Mouse (Mus musculus) brain, adult 2 months (tissue): ENCODE results near the gene Scgb1b19.
"Not testable (repeated sequence)": the region's sequence is repeated elsewhere in the genome, so short reads cannot be mapped to it uniquely, and the experiment has no call there.

Experiments
- DNase-seq: peaks from one replicate; pipeline ENCODE4 v3.0.0; 2011; ENCODE audit warnings: low read depth, low spot score

Scgb1b19 gene

GRCm38 (mm10) chr7:33286991-33287390 lies at the start of gene Scgb1b19:
Gene Scgb1b19, plus strand, starts transcription at chr7:33287291.
- not testable (repeated sequence) for DNase-seq

DNA sequence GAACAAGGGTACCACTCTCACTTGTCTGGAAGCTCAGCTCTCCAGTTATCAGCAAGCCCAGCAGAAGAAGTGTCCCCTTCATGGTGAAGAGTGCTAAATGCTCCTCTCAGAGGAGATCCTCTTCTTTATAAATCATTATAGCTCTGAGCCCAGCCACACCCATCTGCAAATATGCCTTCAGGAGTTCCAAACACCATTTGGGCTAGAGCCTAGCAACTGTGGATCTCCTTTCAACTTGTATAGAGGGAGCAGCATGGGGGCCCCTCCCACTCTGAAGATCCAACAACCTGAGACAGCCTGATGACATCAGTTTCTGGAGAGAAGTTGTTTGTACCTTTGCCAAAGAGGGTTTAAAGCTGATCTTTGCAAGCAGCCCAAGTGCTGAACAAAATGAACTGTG lies 6.9 kb upstream of the Scgb1b19 start, which contains the start of gene Scgb2b19:
TSS of gene Scgb2b19 (minus strand) at position 101 of the 400 bp plus-strand sequence.
- DNase-seq, result not testable (repeated sequence)
